Mouse (Mus musculus): ENCODE data around the gene Flii. TPM values are rescaled to one million over a fixed set of nuclear protein-coding genes. Genes with fewer than 3 reads are reported as not detected.

Gene Flii
- total RNA-seq, 2 experiments from 2014 or later: 61.3 to 85.0 TPM

DNA sequence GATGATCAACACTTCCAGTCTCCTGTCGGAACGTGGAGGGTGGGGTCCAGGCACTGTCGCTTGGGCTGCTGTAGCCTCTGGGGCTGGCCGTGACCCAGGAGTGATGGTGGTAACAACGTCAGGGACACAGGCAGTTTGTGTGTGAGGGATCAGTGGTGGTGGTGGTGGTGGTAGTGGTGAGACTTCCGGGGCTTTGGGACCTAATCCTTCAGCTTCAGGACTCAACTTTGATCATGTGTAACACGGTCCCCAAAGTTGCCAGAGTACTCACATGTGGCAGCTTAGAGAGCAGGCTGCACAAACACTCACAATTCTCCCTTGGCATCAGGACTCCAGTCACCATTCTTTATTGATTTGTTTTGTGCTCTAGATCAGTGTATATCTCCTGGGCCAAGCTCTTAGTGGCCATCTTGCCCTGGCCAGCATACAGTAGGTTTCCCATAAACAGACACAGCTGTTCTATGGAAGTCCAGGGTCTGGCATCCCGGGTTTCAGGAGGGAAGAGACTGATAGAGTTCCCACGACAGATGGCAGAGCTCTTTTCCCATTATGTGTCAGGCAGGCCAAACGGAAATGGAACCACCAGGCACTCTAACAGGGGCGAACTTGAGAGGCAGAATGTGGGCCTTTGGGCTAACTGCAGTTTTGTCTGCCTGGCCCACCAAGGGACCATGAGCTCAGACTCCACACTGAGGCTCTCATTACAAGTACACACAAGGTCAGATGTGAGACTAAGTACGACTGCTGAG lies 503 bp upstream of the Flii start:
- ATAC-seq (replicated peaks; ENCODE audit: low FRiP score, low TSS enrichment, poor library complexity, severe bottlenecking): peak; percentile 28

DNA sequence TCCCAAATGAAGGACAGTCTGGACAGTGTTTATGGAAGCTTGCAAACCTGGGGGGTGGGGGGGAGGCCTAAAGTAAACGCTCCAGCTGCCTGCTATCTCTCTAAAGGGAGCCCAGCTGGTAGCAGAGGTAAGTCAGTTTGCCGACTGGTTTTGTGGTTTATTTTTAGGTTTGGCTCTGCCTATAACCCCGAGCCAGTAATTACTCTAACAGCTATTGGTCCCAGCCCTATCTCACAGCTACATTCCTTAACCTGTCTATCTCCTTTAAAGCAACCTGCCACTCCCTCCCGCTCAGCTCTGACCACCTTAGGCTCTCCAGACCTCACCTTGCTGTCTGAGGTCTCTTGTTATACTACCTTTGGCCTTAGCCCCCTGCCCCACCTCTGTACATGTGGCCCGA lies 7.8 kb downstream of the Flii start:
- ATAC-seq (replicated peaks; ENCODE audit: low FRiP score, low TSS enrichment, poor library complexity, severe bottlenecking): peak; percentile 67

DNA sequence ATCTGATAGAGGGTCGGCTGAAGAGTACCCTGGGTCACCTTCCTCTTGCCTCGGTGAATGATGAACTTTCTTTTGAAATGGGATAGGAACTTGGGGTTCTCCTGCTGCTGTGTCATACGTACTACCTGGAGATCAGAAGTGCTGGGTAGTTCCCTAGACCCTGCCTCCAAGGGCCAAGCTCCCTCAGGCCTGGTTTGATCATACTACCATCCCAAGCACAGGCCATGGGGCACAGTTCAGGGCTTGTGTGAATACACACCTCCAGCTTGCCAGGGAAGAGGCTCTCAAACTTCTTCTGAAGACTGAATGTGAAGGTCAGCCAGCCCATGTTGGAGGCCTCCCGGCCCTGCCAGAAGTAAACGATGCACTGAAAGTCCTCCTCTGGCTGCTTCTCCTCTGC lies 11.2 kb downstream of the Flii start:
- no peak for ATAC-seq (replicated peaks; ENCODE audit: low FRiP score, low TSS enrichment, poor library complexity, severe bottlenecking)

DNA sequence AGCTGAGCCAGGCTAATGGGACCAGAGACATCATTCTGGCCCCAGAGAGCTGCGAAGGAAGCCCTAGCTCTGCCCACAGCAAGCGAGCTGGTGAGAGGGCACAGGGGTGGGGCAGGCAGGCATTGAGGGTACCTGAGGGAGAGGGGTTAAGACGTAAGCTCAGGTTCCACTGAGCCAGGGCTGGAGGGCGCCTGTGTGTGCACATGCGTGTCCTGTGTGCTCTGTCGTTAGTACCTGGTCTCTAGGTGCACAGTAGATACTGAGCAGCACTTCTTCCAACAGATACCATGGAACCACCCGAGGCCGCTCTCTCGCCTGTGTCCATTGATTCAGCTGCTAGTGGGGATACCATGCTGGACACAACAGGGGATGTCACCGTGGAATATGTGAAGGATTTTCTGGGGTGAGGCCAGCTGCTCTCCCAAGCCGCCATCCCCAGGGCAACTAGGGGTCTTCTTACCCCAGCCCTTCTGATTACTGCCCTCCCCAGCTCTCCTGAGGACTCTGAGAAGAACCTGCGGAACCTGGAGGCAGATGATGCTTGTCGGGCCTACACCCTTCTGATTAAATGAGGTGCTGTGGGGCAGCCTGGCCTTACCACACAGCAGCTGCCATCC lies 14.3 kb downstream of the Flii start:
- ATAC-seq (replicated peaks; ENCODE audit: low FRiP score, low TSS enrichment, poor library complexity, severe bottlenecking): no peak

DNA sequence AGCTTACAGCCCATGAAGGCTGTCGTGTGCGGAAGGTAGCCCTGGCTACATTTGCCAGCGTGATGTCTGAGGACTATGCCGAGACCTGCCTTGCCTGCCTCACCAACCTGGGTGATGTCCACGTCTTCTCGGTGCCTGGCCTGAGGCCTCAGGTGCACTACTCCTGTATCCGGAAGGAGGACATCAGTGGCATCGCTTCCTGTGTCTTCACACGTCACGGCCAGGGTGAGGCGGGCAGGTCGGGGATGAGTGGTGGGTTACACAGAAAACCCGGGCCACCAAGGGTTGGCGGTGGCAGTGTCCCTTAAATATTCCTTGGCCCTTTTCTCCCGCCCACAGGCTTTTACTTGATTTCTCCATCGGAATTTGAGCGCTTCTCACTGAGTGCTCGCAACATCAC lies 15.0 kb downstream of the Flii start:
- no peak for ATAC-seq (replicated peaks; ENCODE audit: low FRiP score, low TSS enrichment, poor library complexity, severe bottlenecking)

DNA sequence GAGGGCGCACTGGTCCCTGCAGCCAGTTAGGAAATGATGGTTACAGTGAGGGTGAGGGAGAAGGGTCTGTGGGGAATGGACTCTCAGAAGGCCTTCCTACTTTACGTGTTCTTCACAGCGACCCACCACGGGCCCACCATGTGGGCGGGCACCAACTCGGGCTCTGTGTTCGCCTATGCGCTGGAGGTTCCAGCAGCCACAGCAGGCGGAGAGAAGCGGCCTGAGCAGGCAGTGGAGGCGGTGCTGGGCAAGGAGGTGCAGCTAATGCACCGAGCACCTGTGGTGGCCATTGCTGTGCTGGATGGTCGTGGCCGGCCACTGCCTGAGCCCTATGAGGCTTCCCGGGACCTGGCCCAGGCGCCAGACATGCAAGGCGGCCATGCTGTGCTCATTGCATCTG lies 15.8 kb downstream of the Flii start:
- ATAC-seq (replicated peaks; ENCODE audit: low FRiP score, low TSS enrichment, poor library complexity, severe bottlenecking): no peak

DNA sequence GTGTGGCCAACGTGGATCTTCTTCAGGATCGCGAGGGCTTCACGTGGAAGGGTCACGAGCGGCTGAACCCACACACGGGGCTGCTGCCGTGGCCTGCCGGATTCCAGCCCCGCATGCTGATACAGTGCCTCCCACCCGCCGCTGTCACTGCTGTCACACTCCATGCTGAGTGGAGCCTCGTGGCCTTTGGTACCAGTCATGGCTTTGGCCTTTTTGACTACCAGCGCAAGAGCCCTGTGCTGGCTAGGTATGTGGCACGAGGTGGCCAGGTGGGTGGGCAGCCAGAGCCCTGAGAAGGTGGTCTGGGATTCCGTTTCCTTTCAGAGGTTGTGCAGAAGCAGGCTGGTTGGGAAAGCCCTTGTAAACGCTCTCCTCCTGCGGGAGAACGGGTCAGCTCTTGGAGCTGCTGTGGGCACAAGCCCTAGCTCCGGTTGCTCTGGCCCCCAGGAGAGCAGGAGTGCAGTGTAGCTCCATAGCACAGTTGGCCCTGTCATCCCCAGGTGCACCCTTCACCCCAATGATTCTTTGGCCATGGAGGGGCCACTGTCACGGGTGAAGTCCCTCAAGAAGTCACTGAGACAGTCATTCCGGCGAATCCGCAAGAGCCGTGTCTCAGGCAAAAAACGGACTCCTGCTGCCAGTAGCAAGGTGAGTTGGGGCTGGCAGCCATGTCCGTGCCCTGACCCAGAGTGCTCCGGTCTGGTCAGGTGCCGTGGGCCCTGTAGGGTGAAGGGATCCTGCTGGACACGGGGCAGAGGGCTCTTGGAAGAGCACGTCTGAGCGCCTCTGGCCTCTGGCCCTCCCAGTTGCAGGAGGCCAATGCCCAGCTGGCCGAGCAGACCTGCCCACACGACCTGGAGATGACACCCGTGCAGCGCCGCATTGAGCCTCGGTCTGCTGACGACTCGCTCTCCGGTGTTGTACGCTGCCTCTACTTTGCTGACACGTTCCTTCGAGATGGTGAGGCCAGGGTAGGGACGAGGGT lies 17.3 kb downstream of the Flii start:
- ATAC-seq (replicated peaks; ENCODE audit: low FRiP score, low TSS enrichment, poor library complexity, severe bottlenecking): no peak

DNA sequence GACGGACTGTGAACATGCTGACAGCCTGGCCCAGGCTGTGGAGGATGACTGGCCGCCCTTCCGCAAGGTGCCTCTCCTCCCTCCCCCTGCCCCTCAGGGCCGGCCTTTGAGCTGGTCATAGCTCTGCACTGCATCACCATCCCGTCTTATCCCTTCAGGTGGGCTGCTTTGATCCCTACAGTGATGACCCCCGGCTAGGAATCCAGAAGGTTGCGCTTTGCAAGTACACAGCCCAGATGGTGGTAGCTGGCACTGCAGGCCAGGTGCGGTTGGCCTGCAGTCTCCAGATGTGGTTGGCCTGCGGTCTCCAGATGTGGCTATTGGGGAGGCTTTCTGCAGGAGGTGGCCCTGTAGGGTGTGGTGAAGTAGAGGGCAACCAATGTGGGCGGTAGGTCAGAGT lies 18.4 kb downstream of the Flii start:
- ATAC-seq (replicated peaks; ENCODE audit: low FRiP score, low TSS enrichment, poor library complexity, severe bottlenecking): no peak

DNA sequence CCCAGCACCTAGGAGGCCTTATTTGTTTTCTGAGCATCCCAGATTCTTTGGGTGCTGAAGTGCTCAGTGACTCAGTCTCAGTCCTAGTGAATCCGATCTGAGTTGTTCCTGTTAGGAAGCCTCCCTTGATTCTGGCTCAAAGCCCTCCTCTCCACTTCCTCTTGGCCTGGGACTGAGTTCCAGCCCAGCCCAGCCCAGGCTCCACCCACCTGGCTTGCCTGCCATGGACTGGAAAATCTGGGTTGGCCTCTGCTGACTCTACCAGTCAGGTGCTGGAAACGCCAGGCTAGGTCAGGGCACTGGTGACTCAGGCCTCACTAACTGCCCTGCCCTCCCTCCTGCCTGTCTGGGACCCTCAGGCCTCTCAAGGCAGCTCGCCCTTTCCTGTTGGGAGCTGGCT lies 19.4 kb downstream of the Flii start:
- no peak for ATAC-seq (replicated peaks; ENCODE audit: low FRiP score, low TSS enrichment, poor library complexity, severe bottlenecking)

DNA sequence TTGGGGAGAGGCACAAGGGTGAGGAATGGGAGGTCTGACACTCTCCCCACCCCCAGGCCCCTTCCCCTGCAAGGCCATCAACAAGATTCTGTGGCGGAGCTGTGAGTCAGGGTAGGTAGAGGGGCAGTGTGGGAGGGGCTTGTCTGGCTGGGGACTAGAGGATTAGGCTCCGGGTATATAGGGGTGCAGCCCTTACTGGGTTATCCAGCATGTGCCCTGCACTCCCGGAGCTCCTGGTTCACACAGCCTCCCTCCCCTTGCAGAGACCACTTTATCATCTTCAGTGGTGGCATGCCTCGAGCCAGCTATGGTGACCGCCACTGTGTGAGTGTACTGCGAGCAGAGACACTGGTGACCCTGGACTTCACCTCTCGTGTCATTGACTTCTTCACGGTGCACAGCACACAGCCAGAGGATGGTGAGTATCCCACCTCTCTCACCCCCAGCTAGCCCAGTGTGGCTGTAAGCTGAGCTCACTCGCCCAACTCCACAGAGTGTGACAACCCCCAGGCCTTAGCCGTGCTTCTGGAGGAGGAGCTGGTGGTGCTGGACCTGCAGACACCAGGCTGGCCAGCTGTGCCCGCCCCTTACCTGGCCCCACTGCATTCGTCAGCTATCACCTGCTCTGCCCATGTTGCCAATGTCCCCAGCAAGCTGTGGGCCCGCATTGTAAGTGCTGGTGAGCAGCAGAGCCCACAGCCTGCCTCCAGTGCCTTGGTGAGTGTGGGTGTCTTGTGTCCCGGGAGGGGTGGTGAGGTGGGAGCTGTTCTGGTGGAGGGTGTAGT lies 20.2 kb downstream of the Flii start:
- no peak for ATAC-seq (replicated peaks; ENCODE audit: low FRiP score, low TSS enrichment, poor library complexity, severe bottlenecking)

DNA sequence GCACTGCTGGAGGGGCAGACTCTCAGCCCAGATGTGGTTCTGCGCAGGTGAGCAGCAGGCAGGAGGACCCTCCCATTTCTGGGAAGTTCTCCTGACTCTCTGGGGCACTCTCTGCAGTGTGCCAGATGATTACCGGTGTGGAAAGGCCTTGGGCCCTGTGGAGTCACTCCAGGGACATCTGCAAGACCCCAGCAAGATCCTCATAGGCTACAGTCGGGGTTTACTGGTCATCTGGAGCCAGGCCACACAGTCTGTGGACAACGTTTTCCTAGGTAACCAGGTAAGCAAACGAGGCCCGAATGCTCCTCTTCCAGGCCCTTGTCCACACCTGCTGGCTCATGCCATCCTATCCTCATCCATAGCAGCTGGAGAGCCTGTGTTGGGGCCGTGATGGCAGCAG lies 21.0 kb downstream of the Flii start:
- ATAC-seq (replicated peaks; ENCODE audit: low FRiP score, low TSS enrichment, poor library complexity, severe bottlenecking): no peak

DNA sequence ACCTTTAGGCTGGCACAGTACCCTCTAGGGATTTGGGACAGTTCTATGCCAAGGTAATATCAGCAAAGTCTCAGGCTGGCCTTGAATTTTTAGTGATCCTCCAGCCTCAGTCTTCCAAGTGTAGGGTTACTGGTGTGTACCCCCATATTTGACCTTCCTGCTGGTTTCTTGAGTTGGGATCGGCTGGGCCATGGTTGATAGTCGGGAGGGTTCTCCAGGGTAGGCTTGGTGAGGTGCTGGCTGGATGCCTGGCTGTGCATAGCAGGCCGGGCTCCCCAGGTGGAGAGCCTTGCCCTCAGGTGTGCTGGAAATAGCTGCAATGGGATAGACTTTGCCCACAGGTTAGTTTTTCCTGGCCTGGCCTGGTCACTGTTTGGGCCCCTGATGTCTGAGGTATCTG lies 21.8 kb downstream of the Flii start:
- ATAC-seq (replicated peaks; ENCODE audit: low FRiP score, low TSS enrichment, poor library complexity, severe bottlenecking): no peak

DNA sequence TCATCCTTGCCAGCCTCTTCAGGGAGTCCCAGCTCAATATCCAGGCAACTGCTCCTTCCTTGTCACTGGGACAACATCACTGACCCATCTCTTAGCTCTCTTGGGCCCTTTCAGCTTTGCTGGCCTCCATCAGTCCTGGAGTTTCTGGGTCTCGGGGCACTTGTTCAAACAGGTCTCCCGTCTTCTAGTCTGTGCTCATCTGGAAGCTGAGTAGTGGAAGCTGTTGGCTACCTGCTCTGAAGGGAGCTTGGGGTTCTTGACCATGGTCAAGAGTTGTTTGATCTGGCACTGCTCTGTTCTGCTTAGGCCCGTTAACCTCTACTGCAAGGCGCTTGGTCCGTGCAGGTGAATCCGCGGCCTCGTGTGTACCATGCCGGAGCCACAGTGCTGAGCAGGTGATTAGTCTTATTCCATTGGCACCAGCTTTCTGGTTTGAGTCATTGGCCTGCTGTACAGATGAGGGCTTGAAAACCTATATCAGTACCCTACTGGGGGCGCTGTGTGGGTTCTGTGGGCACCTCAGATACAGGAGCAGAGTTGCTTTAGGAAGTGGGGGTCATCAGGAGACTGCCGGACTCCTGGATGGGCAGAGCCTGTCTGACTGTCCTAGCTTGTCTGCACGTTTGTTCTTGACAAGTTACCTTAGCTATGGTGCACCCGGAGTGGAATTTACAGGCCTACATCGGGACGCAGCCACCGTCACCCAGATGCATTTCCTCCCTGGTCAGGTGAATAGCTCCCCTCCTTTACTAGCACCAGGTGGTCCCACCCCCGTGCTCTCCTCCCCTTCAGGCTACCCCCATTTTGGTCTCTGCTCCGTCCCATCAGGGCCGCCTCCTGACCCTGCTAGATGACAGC lies 22.8 kb downstream of the Flii start:
- ATAC-seq (replicated peaks; ENCODE audit: low FRiP score, low TSS enrichment, poor library complexity, severe bottlenecking): no peak

DNA sequence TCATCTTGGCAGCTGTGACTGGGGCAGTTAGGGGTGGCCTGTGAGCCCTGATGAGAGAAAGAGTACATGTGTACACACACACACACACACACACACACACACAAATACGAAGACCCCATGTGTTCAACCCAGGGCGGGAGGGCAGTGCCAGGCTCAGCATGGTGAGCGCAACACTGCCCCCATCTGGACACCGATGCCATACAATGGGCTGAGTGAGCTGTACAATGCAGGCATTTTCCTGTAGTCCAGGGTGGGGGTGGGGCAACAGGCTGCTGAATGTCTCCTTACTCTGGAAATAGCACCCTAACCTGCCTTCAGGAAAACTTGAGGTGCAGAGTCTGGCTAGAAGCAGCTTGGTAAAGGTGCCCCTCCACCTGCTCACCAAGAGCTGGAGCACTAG lies 23.9 kb downstream of the Flii start:
- peak; percentile 50 for ATAC-seq (replicated peaks; ENCODE audit: low FRiP score, low TSS enrichment, poor library complexity, severe bottlenecking)

DNA sequence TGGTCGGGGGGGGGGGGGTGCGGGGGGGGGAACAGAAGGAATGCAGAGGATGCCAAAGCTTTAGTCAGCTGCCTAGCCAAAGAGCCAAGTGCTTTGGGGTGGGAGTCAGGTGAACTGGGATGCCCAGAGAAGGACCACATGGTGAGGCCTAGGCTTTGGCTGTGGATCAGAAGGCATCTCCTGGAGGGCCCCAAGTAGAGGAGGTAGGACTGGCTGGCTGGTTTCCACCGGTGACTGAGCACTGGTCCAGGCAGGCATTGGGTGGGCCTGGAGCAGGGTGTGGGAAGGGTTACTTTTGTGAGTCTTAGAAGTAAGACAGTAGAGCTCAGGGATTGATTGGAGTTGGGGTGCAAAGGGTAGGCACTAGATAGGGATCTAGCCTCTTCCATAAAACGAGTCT lies 25.5 kb downstream of the Flii start:
- no peak for ATAC-seq (replicated peaks; ENCODE audit: low FRiP score, low TSS enrichment, poor library complexity, severe bottlenecking)

DNA sequence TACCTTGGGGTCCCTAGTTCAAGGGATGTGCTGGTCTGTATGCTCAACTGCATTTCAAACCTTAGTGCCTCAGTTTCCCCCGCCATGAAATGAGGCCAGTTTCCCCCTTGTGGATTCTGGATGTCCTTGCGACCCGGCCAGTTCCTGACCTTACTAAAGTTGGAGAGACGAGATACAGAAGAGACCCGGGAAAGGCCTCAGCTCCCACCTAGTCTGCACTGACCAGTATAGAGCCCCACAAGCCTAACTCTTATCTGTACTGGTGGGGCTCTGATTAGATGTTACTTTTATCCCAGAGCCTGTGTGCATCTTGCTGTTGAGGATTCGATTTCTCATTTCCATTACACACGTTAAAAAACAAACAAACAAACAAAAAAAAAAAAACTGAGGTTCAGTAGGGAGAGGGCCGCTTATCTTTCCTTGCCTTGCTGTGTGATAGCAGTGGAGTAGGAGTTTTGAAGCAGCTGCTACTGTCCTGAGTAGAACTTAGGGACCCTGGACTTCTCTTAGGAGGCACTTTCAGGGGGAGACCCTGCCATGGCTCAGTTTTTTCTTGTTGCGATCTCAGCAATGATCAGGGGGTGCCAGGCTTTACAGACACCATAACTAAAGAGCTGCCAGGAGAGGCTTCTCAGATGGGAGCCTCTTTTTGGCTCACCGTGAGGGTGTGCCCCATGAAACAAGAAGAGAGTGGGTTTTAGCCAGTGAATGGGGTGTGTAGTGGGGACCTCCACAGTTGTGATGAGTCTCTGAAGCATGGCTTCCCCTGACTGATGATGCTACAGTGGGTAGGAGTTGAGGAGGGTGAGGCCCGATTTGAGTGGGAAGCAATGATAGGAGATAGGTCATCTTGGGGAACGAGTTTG lies 26.5 kb downstream of the Flii start:
- no peak for ATAC-seq (replicated peaks; ENCODE audit: low FRiP score, low TSS enrichment, poor library complexity, severe bottlenecking)

DNA sequence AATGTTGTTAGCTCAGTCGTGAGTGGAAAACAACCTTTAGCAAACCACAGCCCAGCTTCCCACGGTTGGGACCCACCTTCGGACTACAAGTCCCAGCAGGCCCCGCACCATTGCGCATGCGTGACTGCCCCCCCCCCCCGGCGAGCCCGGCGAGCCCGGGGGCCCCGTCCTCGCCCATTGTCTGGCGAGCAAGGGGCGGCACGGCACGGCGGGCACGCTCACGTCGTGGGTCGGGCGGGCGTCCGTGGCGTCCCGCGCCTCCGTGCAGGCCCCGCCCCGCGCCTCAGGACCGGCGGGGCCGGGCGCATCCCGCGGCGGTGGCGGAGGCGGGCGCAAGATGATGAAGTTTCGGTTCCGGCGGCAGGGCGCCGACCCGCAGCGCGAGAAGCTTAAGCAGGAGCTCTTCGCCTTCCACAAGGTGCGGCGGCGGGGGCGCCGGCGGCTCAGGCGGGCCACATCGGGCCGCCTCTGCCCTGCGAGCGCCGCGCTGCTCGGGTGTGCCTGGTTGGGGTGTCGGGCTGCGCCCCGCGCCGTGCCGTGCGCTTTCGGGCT lies 27.5 kb downstream of the Flii start, which contains the start of gene Llgl1:
TSS of gene Llgl1 (plus strand) at position 200 of the 552 bp plus-strand sequence.
- ATAC-seq (replicated peaks; ENCODE audit: low FRiP score, low TSS enrichment, poor library complexity, severe bottlenecking): peak; percentile 70
